Mouse (Mus musculus): Measurements from ENCODE around the gene Aox3. TPM values are rescaled to one million over a fixed set of nuclear protein-coding genes. Genes with fewer than 3 reads are reported as not detected.

Aox3 gene
- polyA plus RNA-seq, 1 experiment from 2014 or later, result 0.26 TPM

GRCm38 (mm10) chr1:58080446-58080845, 32.5 kb upstream of the Aox3 start:
- Histone ChIP-seq H3K4me1 (replicated peaks) (no peaks in the 10 kb centered on the region), H3K27ac (no peak overlapping the region), H3K27me3 (ENCODE audit: insufficient read depth, poor library complexity, severe bottlenecking) (no peaks in the 10 kb centered on the region), H3K9me3 (no peaks in the 10 kb centered on the region), H3K4me3 (no peak overlapping the region), H3K36me3 (no peaks in the 10 kb centered on the region)
- no peak for DNase-seq (ENCODE audit: low spot score)
- WGBS, result 87% methylated on average over 4 of the region's 4 CpGs

GRCm38 (mm10) chr1:58081356-58081755, 31.6 kb upstream of the Aox3 start:
- 88% methylated on average over 5 of the region's 5 CpGs for WGBS
- no peaks in the 10 kb centered on the region for H3K36me3 ChIP-seq
- no peaks in the 10 kb centered on the region for H3K9me3 ChIP-seq
- no peak for DNase-seq (ENCODE audit: low spot score)
- H3K27ac ChIP-seq, result no peak overlapping the region
- no peak overlapping the region for H3K4me3 ChIP-seq
- no peaks in the 10 kb centered on the region for H3K4me1 ChIP-seq (replicated peaks)
- H3K27me3 ChIP-seq (ENCODE audit: insufficient read depth, poor library complexity, severe bottlenecking), result no peaks in the 10 kb centered on the region

- no peak overlapping the region for H3K27ac ChIP-seq
- no peaks in the 10 kb centered on the region for H3K4me1 ChIP-seq (replicated peaks)
- H3K36me3 ChIP-seq, result no peaks in the 10 kb centered on the region
- DNase-seq (ENCODE audit: low spot score), result no peak
- WGBS, result 67% methylated on average over 5 of the region's 5 CpGs
- H3K27me3 ChIP-seq (ENCODE audit: insufficient read depth, poor library complexity, severe bottlenecking), result no peaks in the 10 kb centered on the region
- H3K4me3 ChIP-seq, result no peak overlapping the region
- H3K9me3 ChIP-seq, result no peaks in the 10 kb centered on the region
These were observed 23.6 kb upstream of the Aox3 start for GRCm38 (mm10) chr1:58089316-58089715.

- DNase-seq (ENCODE audit: low spot score), result no peak
- Histone ChIP-seq H3K4me1 (replicated peaks) (no peaks in the 10 kb centered on the region), H3K27ac (no peak overlapping the region), H3K36me3 (no peaks in the 10 kb centered on the region), H3K27me3 (ENCODE audit: insufficient read depth, poor library complexity, severe bottlenecking) (no peaks in the 10 kb centered on the region), H3K4me3 (no peak overlapping the region), H3K9me3 (no peaks in the 10 kb centered on the region)
- 82% methylated on average over 4 of the region's 4 CpGs for WGBS
These were observed 22.7 kb upstream of the Aox3 start for GRCm38 (mm10) chr1:58090191-58090590.

- no peak for DNase-seq (ENCODE audit: low spot score)
- Histone ChIP-seq H3K27ac (no peak overlapping the region), H3K4me1 (replicated peaks) (no peaks in the 10 kb centered on the region), H3K4me3 (no peak overlapping the region), H3K9me3 (no peaks in the 10 kb centered on the region), H3K36me3 (no peaks in the 10 kb centered on the region), H3K27me3 (ENCODE audit: insufficient read depth, poor library complexity, severe bottlenecking) (no peaks in the 10 kb centered on the region)
- 79% methylated on average over 3 of the region's 3 CpGs for WGBS
These were observed 21.7 kb upstream of the Aox3 start for GRCm38 (mm10) chr1:58091213-58091612.

- Histone ChIP-seq H3K9me3 (no peaks in the 10 kb centered on the region), H3K36me3 (no peaks in the 10 kb centered on the region), H3K27me3 (ENCODE audit: insufficient read depth, poor library complexity, severe bottlenecking) (no peaks in the 10 kb centered on the region), H3K4me1 (replicated peaks) (no peaks in the 10 kb centered on the region), H3K27ac (no peak overlapping the region), H3K4me3 (no peak overlapping the region)
- no peak for DNase-seq (ENCODE audit: low spot score)
- 86% methylated on average over 2 of the region's 2 CpGs for WGBS
These were observed 20.9 kb upstream of the Aox3 start for GRCm38 (mm10) chr1:58091992-58092560.

GRCm38 (mm10) chr1:58097338-58097737, 15.6 kb upstream of the Aox3 start:
- DNase-seq (ENCODE audit: low spot score), result no peak
- no peak overlapping the region for H3K4me3 ChIP-seq
- H3K9me3 ChIP-seq, result no peaks in the 10 kb centered on the region
- H3K36me3 ChIP-seq, result no peaks in the 10 kb centered on the region
- H3K4me1 ChIP-seq (replicated peaks), result no peaks in the 10 kb centered on the region
- H3K27me3 ChIP-seq (ENCODE audit: insufficient read depth, poor library complexity, severe bottlenecking), result no peaks in the 10 kb centered on the region
- H3K27ac ChIP-seq, result no peak overlapping the region
- WGBS, result 91% methylated on average over 6 of the region's 6 CpGs

GRCm38 (mm10) chr1:58099119-58099518, 13.8 kb upstream of the Aox3 start:
- no peaks in the 10 kb centered on the region for H3K4me1 ChIP-seq (replicated peaks)
- no peak for DNase-seq (ENCODE audit: low spot score)
- H3K27me3 ChIP-seq (ENCODE audit: insufficient read depth, poor library complexity, severe bottlenecking), result no peaks in the 10 kb centered on the region
- H3K4me3 ChIP-seq, result no peak overlapping the region
- no peaks in the 10 kb centered on the region for H3K9me3 ChIP-seq
- H3K27ac ChIP-seq, result no peak overlapping the region
- no peaks in the 10 kb centered on the region for H3K36me3 ChIP-seq

GRCm38 (mm10) chr1:58101531-58102146, 11.3 kb upstream of the Aox3 start:
- no peaks in the 10 kb centered on the region for H3K36me3 ChIP-seq
- no peaks in the 10 kb centered on the region for H3K27me3 ChIP-seq (ENCODE audit: insufficient read depth, poor library complexity, severe bottlenecking)
- no peak for DNase-seq (ENCODE audit: low spot score)
- H3K4me3 ChIP-seq, result no peak overlapping the region
- no peaks in the 10 kb centered on the region for H3K4me1 ChIP-seq (replicated peaks)
- 77% methylated on average over 2 of the region's 2 CpGs for WGBS
- H3K9me3 ChIP-seq, result no peaks in the 10 kb centered on the region
- no peak overlapping the region for H3K27ac ChIP-seq

GRCm38 (mm10) chr1:58102494-58102893, 10.4 kb upstream of the Aox3 start:
- no peaks in the 10 kb centered on the region for H3K9me3 ChIP-seq
- no peaks in the 10 kb centered on the region for H3K27me3 ChIP-seq (ENCODE audit: insufficient read depth, poor library complexity, severe bottlenecking)
- DNase-seq (ENCODE audit: low spot score), result no peak
- H3K4me3 ChIP-seq, result no peak overlapping the region
- no peak overlapping the region for H3K27ac ChIP-seq
- 83% methylated on average over 7 of the region's 7 CpGs for WGBS
- no peaks in the 10 kb centered on the region for H3K4me1 ChIP-seq (replicated peaks)
- no peaks in the 10 kb centered on the region for H3K36me3 ChIP-seq

GRCm38 (mm10) chr1:58105685-58106084, 7.2 kb upstream of the Aox3 start:
- no peaks in the 10 kb centered on the region for H3K9me3 ChIP-seq
- 90% methylated on average over 6 of the region's 6 CpGs for WGBS

GRCm38 (mm10) chr1:58107066-58107465, 5.9 kb upstream of the Aox3 start:
- Histone ChIP-seq H3K4me1 (replicated peaks) (no peaks in the 10 kb centered on the region), H3K27ac (no peak overlapping the region), H3K9me3 (no peaks in the 10 kb centered on the region), H3K36me3 (no peaks in the 10 kb centered on the region), H3K4me3 (no peak overlapping the region), H3K27me3 (ENCODE audit: insufficient read depth, poor library complexity, severe bottlenecking) (no peaks in the 10 kb centered on the region)
- WGBS, result 92% methylated on average over 2 of the region's 2 CpGs
- DNase-seq (ENCODE audit: low spot score), result no peak

More at GRCm38 (mm10) chr1:58105685-58106084, 7.2 kb upstream of the Aox3 start:
- H3K4me3 ChIP-seq, result no peak overlapping the region
- no peak for DNase-seq (ENCODE audit: low spot score)
- no peaks in the 10 kb centered on the region for H3K27me3 ChIP-seq (ENCODE audit: insufficient read depth, poor library complexity, severe bottlenecking)
- H3K36me3 ChIP-seq, result no peaks in the 10 kb centered on the region
- H3K27ac ChIP-seq, result no peak overlapping the region
- H3K4me1 ChIP-seq (replicated peaks), result no peaks in the 10 kb centered on the region

GRCm38 (mm10) chr1:58110241-58110640, 2.7 kb upstream of the Aox3 start:
- 95% methylated on average over 5 of the region's 5 CpGs for WGBS
- Histone ChIP-seq H3K4me3 (no peak overlapping the region), H3K9me3 (no peaks in the 10 kb centered on the region), H3K36me3 (no peaks in the 10 kb centered on the region), H3K27ac (no peak overlapping the region), H3K27me3 (ENCODE audit: insufficient read depth, poor library complexity, severe bottlenecking) (no peaks in the 10 kb centered on the region), H3K4me1 (replicated peaks) (no peaks in the 10 kb centered on the region)
- DNase-seq (ENCODE audit: low spot score), result no peak

- no peaks in the 10 kb centered on the region for H3K36me3 ChIP-seq
- H3K4me1 ChIP-seq (replicated peaks), result no peaks in the 10 kb centered on the region
- WGBS, result 90% methylated on average over 3 of the region's 4 CpGs
- no peaks in the 10 kb centered on the region for H3K27me3 ChIP-seq (ENCODE audit: insufficient read depth, poor library complexity, severe bottlenecking)
- no peak overlapping the region for H3K4me3 ChIP-seq
- no peaks in the 10 kb centered on the region for H3K9me3 ChIP-seq
- no peak for DNase-seq (ENCODE audit: low spot score)
- no peak overlapping the region for H3K27ac ChIP-seq
These were observed 1.6 kb upstream of the Aox3 start for GRCm38 (mm10) chr1:58111315-58111714.
